Mouse (Mus musculus) liver, postnatal 0 days (tissue): ENCODE measurements around the gene Smarcd1.

Source experiments
- CTCF ChIP-seq: sonication (generic); IDR thresholded peaks from 2 replicates; pipeline ENCODE4 v1.5.1; 2016; ENCODE audit warnings: antibody characterized with exemption, low read depth
- EP300 ChIP-seq: IDR thresholded peaks from 2 replicates; pipeline ENCODE4 v1.6.1; 2016; ENCODE audit warnings: antibody characterized with exemption, low read depth, mild to moderate bottlenecking

- no peak for TF ChIP-seq CTCF
- TF ChIP-seq EP300, result no peak
Measured at GRCm38 (mm10) chr15:99735631-99736030, 33.7 kb downstream of the Smarcd1 start.
